Mouse (Mus musculus): ENCODE results near the gene Gabrg2.

GRCm38 (mm10) chr11:42000190-42001098, at the start of gene Gabrg2:
- no peak for TF ChIP-seq POLR2A (IDR thresholded peaks at IDR 0.05; ENCODE audit: control insufficient read depth in 1 of 2, insufficient read depth in 1 of 2, low read depth in 1 of 2, low read length in 2 of 2, poor library complexity in 1 of 2)
- no peak for TF ChIP-seq CHD1 (IDR thresholded peaks at IDR 0.05; ENCODE audit: low read depth, low read length)
- no peak for TF ChIP-seq CTCF (IDR thresholded peaks at IDR 0.05 in 2 of 3, conservative IDR thresholded peaks at IDR 0.05 in 1 of 3; ENCODE audit: control insufficient read depth in 1 of 3, insufficient read depth in 1 of 3, low read depth in 2 of 3, low read length in 3 of 3, poor library complexity in 1 of 3, severe bottlenecking in 1 of 3)
- no peak for TF ChIP-seq ZC3H11A (IDR thresholded peaks at IDR 0.05; ENCODE audit: low read depth, low read length)
- no peak for TF ChIP-seq MEF2A (IDR thresholded peaks at IDR 0.05; ENCODE audit: extremely low read depth, insufficient replicate concordance, low read depth, low read length, poor library complexity, severe bottlenecking)
- no peak for TF ChIP-seq EP300 (IDR thresholded peaks at IDR 0.05; ENCODE audit: low read depth in 1 of 2, low read length in 2 of 2)
- TF ChIP-seq BHLHE40 (IDR thresholded peaks at IDR 0.05; ENCODE audit: borderline replicate concordance, low read depth, low read length) = no peak
- no peak for TF ChIP-seq MXI1 (IDR thresholded peaks at IDR 0.05; ENCODE audit: low read depth, low read length)
- TF ChIP-seq E2F4 (IDR thresholded peaks at IDR 0.05; ENCODE audit: borderline replicate concordance, low read depth, low read length) = no peak
- no peak for TF ChIP-seq KAT2A (conservative IDR thresholded peaks at IDR 0.05; ENCODE audit: low read depth, low read length)
- TF ChIP-seq UBTF (IDR thresholded peaks at IDR 0.05; ENCODE audit: borderline replicate concordance, insufficient read depth, low read depth, low read length) = no peak
- no peak for TF ChIP-seq MAZ (IDR thresholded peaks at IDR 0.05; ENCODE audit: low read depth, low read length)
- no peak for TF ChIP-seq USF1 (IDR thresholded peaks at IDR 0.05; ENCODE audit: low read depth, low read length)
- no peak for TF ChIP-seq MYB (IDR thresholded peaks at IDR 0.05; ENCODE audit: low read depth, low read length)

Data from MEL (cell line).